Mouse (Mus musculus) CH12.LX (cell line): ENCODE data around the gene Hip1r. TPM values are rescaled to one million over a fixed set of nuclear protein-coding genes. Genes with fewer than 3 reads are reported as not detected.

Source experiments
- DNase-seq: peaks from one replicate; pipeline ENCODE4 v3.0.0-alpha.2; 2013; ENCODE audit errors: extremely low read depth
- H3K27ac ChIP-seq: 2 replicates; pipeline ENCODE4 v1.5.1; 2012; ENCODE audit warnings: low read depth, mild to moderate bottlenecking, control low read depth, moderate library complexity; ENCODE audit not compliant: insufficient read depth
- H3K27me3 ChIP-seq: replicated peaks from 2 replicates; pipeline ENCODE3; 2012; ENCODE audit warnings: inconsistent platforms
- H3K36me3 ChIP-seq, 2 experiments: replicated peaks in 1 of 2; 2 replicates each; pipeline versions ENCODE3 to v1.6.1; 2012; ENCODE audit warnings: inconsistent platforms in 1 of 2, low read length in 1 of 2, mild to moderate bottlenecking in 1 of 2, mixed read lengths in 1 of 2, moderate library complexity in 1 of 2; ENCODE audit not compliant: control insufficient read depth in 1 of 2, insufficient read depth in 1 of 2
- H3K4me1 ChIP-seq, 2 experiments: 2 replicates each; pipeline ENCODE4 v1.6.1; 2012; ENCODE audit warnings: inconsistent platforms in 1 of 2, moderate library complexity in 1 of 2; ENCODE audit not compliant: insufficient read depth in 2 of 2, control insufficient read depth in 1 of 2
- H3K4me2 ChIP-seq: 2 replicates; pipeline ENCODE4 v1.6.1; 2012; ENCODE audit warnings: low read depth, mild to moderate bottlenecking, control low read depth; ENCODE audit not compliant: poor library complexity, insufficient read depth, severe bottlenecking
- H3K4me3 ChIP-seq, 3 experiments: fragments of 150-350 bp in 1 of 3; sonication (generic) in 1 of 3; replicated peaks in 1 of 3; 2 replicates each; pipeline versions ENCODE3 to v1.5.1; 2011 to 2012; ENCODE audit warnings: low read depth in 2 of 3, low read length in 2 of 3, mild to moderate bottlenecking in 2 of 3, moderate library complexity in 2 of 3, control low read depth in 1 of 3, improper control_type of control experiment in 1 of 3, inconsistent platforms in 1 of 3, mixed read lengths in 1 of 3; ENCODE audit not compliant: poor library complexity in 1 of 3
- H3K79me2 ChIP-seq: replicated peaks from 2 replicates; pipeline ENCODE4 v1.6.1; 2012; ENCODE audit warnings: mild to moderate bottlenecking, moderate library complexity; ENCODE audit not compliant: control insufficient read depth, poor library complexity, insufficient read depth, severe bottlenecking; ENCODE audit errors: extremely low read depth
- H3K9ac ChIP-seq: 2 replicates; pipeline ENCODE4 v1.6.1; 2012; ENCODE audit warnings: low read depth, mild to moderate bottlenecking, control low read depth, moderate library complexity; ENCODE audit not compliant: insufficient read depth
- H3K9me3 ChIP-seq: replicated peaks from 2 replicates; pipeline ENCODE3; 2012; ENCODE audit warnings: low read length, inconsistent platforms, mixed read lengths
- CTCF ChIP-seq, 2 experiments: IDR thresholded peaks in 1 of 2; conservative IDR thresholded peaks in 1 of 2; 2 replicates each; pipeline ENCODE4 v1.5.1; 2011 to 2012; ENCODE audit warnings: low read depth in 2 of 2, low read length in 2 of 2, improper control_type of control experiment in 1 of 2, inconsistent platforms in 1 of 2, mild to moderate bottlenecking in 1 of 2, moderate library complexity in 1 of 2
- EP300 ChIP-seq: IDR thresholded peaks from 2 replicates; pipeline ENCODE4 v1.6.1; 2011; ENCODE audit warnings: low read length, improper control_type of control experiment
- ETS1 ChIP-seq: conservative IDR thresholded peaks from 2 replicates; pipeline ENCODE4 v1.6.1; 2012; ENCODE audit warnings: low read depth, mild to moderate bottlenecking, inconsistent platforms, low read length, improper control_type of control experiment, moderate library complexity
- GABPA ChIP-seq: IDR thresholded peaks from 2 replicates; pipeline ENCODE4 v1.6.1; 2012; ENCODE audit warnings: low read depth, low read length, improper control_type of control experiment, inconsistent platforms; ENCODE audit not compliant: insufficient replicate concordance
- JUND ChIP-seq: conservative IDR thresholded peaks from 2 replicates; pipeline ENCODE4 v1.6.1; 2011; ENCODE audit warnings: low read depth, low read length, improper control_type of control experiment
- MAFK ChIP-seq: IDR thresholded peaks from 2 replicates; pipeline ENCODE4 v1.6.1; 2011; ENCODE audit warnings: low read length, improper control_type of control experiment; ENCODE audit not compliant: insufficient replicate concordance
- MAX ChIP-seq: IDR thresholded peaks from 2 replicates; pipeline ENCODE4 v1.6.1; 2011; ENCODE audit warnings: low read length, improper control_type of control experiment
- MEF2A ChIP-seq: IDR thresholded peaks from 2 replicates; pipeline ENCODE4 v1.6.1; 2014; ENCODE audit warnings: low read depth, mild to moderate bottlenecking, inconsistent platforms, low read length, improper control_type of control experiment, borderline replicate concordance
- MXI1 ChIP-seq: IDR thresholded peaks from 2 replicates; pipeline ENCODE4 v1.6.1; 2011; ENCODE audit warnings: mild to moderate bottlenecking, low read depth, low read length, improper control_type of control experiment
- NELFE ChIP-seq: IDR thresholded peaks from 2 replicates; pipeline ENCODE4 v1.6.1; 2011; ENCODE audit warnings: low read depth, low read length, improper control_type of control experiment
- NRF1 ChIP-seq: IDR thresholded peaks from 2 replicates; pipeline ENCODE4 v1.6.1; 2014; ENCODE audit warnings: low read depth, mild to moderate bottlenecking, inconsistent platforms, low read length, improper control_type of control experiment, moderate library complexity
- PAX5 ChIP-seq: IDR thresholded peaks from 2 replicates; pipeline ENCODE4 v1.6.1; 2012; ENCODE audit warnings: low read length, inconsistent platforms, mixed read lengths
- POLR2AphosphoS2 ChIP-seq: IDR thresholded peaks from 2 replicates; pipeline ENCODE4 v1.6.1; 2011; ENCODE audit warnings: low read depth, low read length, improper control_type of control experiment
- RCOR1 ChIP-seq: conservative IDR thresholded peaks from 2 replicates; pipeline ENCODE4 v1.6.1; 2012; ENCODE audit warnings: low read depth, mild to moderate bottlenecking, inconsistent platforms, low read length, improper control_type of control experiment
- SMC3 ChIP-seq: IDR thresholded peaks from 2 replicates; pipeline ENCODE4 v1.6.1; 2011; ENCODE audit warnings: low read depth, low read length, improper control_type of control experiment
- TBP ChIP-seq: conservative IDR thresholded peaks from 2 replicates; pipeline ENCODE4 v1.6.1; 2011; ENCODE audit warnings: low read depth, low read length, improper control_type of control experiment
- UBTF ChIP-seq: IDR thresholded peaks from 2 replicates; pipeline ENCODE4 v1.6.1; 2012; ENCODE audit warnings: low read depth, mild to moderate bottlenecking, inconsistent platforms, low read length, improper control_type of control experiment, moderate library complexity
- USF1 ChIP-seq: IDR thresholded peaks from 2 replicates; pipeline ENCODE4 v1.6.1; 2014; ENCODE audit warnings: low read depth, mild to moderate bottlenecking, inconsistent platforms, low read length, improper control_type of control experiment
- USF2 ChIP-seq: conservative IDR thresholded peaks from 2 replicates; pipeline ENCODE4 v1.6.1; 2011; ENCODE audit warnings: low read depth, low read length, improper control_type of control experiment
- ZKSCAN1 ChIP-seq: IDR thresholded peaks from 2 replicates; pipeline ENCODE4 v1.6.1; 2012; ENCODE audit warnings: low read depth, inconsistent platforms, low read length, improper control_type of control experiment, borderline replicate concordance
- dilution Hi-C: fragments of 300-500 bp; cut with MboI; formaldehyde crosslinking; loops from 2 replicates; pipeline ENCODE4 v1.14.3; 2020; ENCODE audit warnings: low sequenced_read_pairs; ENCODE audit not compliant: extremely low pct_unique_long_range_greater_than_20kb, extremely low pct_ligation_motif_present
- in situ Hi-C: fragments of 300-500 bp; cut with MboI; formaldehyde crosslinking; loops from 3 replicates; pipeline ENCODE4 v1.14.3; 2019; ENCODE audit warnings: low sequenced_read_pairs, low pct_ligation_motif_present, low pct_unique_long_range_greater_than_20kb, mixed read lengths
- polyA plus RNA-seq: library from polyadenylated mRNA; unstranded; fragments of >175 nt; gene quantifications from 2 replicates; pipeline ENCODE4 v1.2.1, GENCODE M21; 2012; ENCODE audit warnings: low read depth; ENCODE audit not compliant: insufficient read length
- total RNA-seq, 2 experiments: library from RNA; depleted of rRNA; stranded (reverse); fragments of 300-350 nt in 1 of 2; fragments of >200 nt in 1 of 2; gene quantifications; 2 replicates each; pipeline ENCODE4 v1.2.3; 2012 to 2014

The Hip1r gene
- total and polyA plus RNA-seq, 3 experiments = 26.1 to 49.8 (median 44.7) TPM

GRCm38 (mm10) chr5:124029220-124030035, 56.0 kb downstream of the Hip1r start:
- DNase-seq = no peak
- Histone ChIP-seq H3K9ac (no peak overlapping the region), H3K27ac (no peak overlapping the region), H3K4me3 (no peak overlapping the region), H3K4me2 (no peak overlapping the region), H3K4me1 (peaks cover 19 to 63% of the 10 kb centered on the region in 2 experiments), H3K27me3 (peaks cover 2% of the 10 kb centered on the region), H3K79me2 (peaks cover 30% of the 10 kb centered on the region), H3K36me3 (peaks cover 3 to 40% of the 10 kb centered on the region in 2 experiments), H3K9me3 (no peaks in the 10 kb centered on the region)
- TF ChIP-seq ETS1 (no peak), NRF1 (no peak), SMC3 (no peak), EP300 (no peak), TBP (no peak), MAFK (no peak), USF1 (no peak), RCOR1 (no peak), NELFE (no peak), CTCF (conservative IDR thresholded peaks at IDR 0.05 in 1 of 2, IDR thresholded peaks at IDR 0.05 in 1 of 2; ENCODE audit: low read depth in 2 of 2, low read length in 2 of 2) (no peak), PAX5 (no peak), ZKSCAN1 (no peak), UBTF (no peak), USF2 (no peak), POLR2AphosphoS2 (no peak), JUND (no peak), MAX (no peak), MXI1 (no peak), MEF2A (no peak), GABPA (no peak)
- dilution Hi-C loops = no loop called here
- in situ Hi-C loops = no loop called here
